Mouse (Mus musculus): Measurements from ENCODE around the gene Sh2b1. TPM values are rescaled to one million over a fixed set of nuclear protein-coding genes. Genes with fewer than 3 reads are reported as not detected.
"Not testable (repeated sequence)": the region's sequence is repeated elsewhere in the genome, so short reads cannot be mapped to it uniquely, and the experiment has no call there.

Gene Sh2b1
- polyA plus RNA-seq, 1 experiment from 2014 or later: 43.2 TPM

DNA sequence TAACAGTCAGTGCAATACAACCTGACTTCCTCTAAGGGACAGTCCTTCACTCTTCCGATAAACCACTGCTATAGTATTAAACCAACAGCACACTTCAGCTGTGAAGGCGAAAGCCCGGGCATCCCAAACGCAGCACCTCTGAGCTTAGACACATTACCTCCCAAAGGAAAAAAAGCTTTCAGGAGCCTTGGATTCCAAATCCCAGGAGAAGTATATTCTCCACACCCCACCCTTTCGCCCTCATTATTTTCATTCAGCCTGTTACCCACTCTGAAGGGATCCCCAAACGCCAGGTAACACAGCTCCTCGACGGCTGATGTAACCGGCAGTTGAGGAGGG, 26.4 kb upstream of the Sh2b1 start:
- H3K27ac ChIP-seq (ENCODE audit: poor library complexity, severe bottlenecking): peak overlapping the region; percentile 100
- H3K9ac ChIP-seq: peak overlapping the region; percentile 100
- H3K9me3 ChIP-seq (replicated peaks): no peaks in the 10 kb centered on the region
- H3K4me1 ChIP-seq (replicated peaks): peaks cover 13% of the 10 kb centered on the region
- peaks cover 46% of the 10 kb centered on the region for H3K36me3 ChIP-seq
- ATAC-seq (ENCODE audit: insufficient number of reproducible peaks, low FRiP score): no peak
- H3K4me3 ChIP-seq: peak overlapping the region; percentile 99
- H3K27me3 ChIP-seq (replicated peaks): no peaks in the 10 kb centered on the region
- WGBS: 4% methylated on average over 9 of the region's 9 CpGs
- peak overlapping the region; percentile 83 for H3K4me2 ChIP-seq

DNA sequence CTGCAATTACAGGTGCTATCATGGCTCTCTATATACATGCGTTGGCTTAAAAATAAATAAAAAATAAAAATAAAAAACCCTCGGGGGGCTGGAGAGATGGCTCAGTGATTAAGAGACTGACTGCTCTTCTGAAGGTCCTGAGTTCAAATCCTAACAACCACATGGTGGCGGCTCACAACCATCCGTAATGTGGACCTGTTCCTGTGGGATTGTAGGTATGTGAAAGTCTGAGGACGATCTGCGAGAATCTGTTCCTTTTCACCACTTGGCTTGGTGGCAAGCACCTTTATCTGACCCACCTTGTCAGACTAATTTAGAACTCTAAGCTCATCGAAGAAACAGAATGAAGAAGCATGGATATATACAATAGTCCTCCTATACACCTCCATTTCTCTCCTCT, 24.2 kb upstream of the Sh2b1 start:
- H3K9ac ChIP-seq: no peak overlapping the region

DNA sequence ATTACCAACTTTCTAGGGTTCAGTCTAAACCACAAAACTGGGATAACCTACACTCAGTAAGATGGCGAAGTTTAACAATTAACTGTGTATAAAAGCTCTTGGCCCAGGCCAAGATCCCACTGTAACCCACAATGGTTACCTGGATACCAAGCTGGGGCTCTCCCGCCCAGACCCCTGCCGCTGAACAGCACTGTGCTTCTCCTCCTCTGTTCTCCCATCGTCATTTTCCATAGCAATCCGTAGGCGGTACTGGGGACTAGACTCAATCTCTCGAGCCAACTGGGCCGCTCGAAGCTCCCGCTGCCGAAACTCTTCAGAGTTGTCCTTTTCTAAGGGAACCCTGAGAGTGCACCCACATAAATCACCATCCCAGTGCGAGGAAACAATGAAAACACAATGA, 22.7 kb upstream of the Sh2b1 start:
- Histone ChIP-seq H3K36me3 (peaks cover 83% of the 10 kb centered on the region), H3K4me3 (no peak overlapping the region), H3K9me3 (replicated peaks) (no peaks in the 10 kb centered on the region), H3K27me3 (replicated peaks) (no peaks in the 10 kb centered on the region), H3K27ac (ENCODE audit: poor library complexity, severe bottlenecking) (no peak overlapping the region), H3K4me1 (replicated peaks) (peaks cover 8% of the 10 kb centered on the region), H3K4me2 (no peak overlapping the region), H3K9ac (no peak overlapping the region)
- no peak for ATAC-seq (ENCODE audit: insufficient number of reproducible peaks, low FRiP score)
- 94% methylated on average over 12 of the region's 12 CpGs for WGBS

More for the DNA sequence above, 24.2 kb upstream of the Sh2b1 start:
- Histone ChIP-seq H3K9me3 (replicated peaks) (no peaks in the 10 kb centered on the region), H3K36me3 (peaks cover 69% of the 10 kb centered on the region), H3K27me3 (replicated peaks) (no peaks in the 10 kb centered on the region), H3K27ac (ENCODE audit: poor library complexity, severe bottlenecking) (no peak overlapping the region), H3K4me3 (no peak overlapping the region), H3K4me2 (no peak overlapping the region), H3K4me1 (replicated peaks) (peaks cover 13% of the 10 kb centered on the region)
- no peak for ATAC-seq (ENCODE audit: insufficient number of reproducible peaks, low FRiP score)
- 93% methylated on average over 7 of the region's 7 CpGs for WGBS

DNA sequence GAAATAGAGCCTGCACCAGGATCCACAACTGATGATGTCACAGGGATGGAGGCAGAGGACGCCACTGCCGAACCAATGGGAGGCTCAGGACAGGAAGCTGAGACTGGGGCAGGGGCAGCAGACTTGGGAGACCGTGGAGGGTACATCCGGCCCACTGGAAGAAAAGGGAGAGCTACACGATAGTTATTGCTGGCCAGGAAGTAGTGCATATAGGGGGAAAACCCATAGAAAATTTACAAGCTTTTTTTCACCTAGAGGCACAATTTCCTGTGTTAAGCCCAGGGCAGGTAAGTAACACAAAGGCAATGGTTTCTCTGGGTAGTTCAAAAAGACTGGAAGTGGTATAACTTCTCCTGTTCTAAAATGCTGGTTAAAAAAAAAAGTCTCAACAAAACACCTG, 21.3 kb upstream of the Sh2b1 start:
- no peak overlapping the region for H3K4me3 ChIP-seq
- no peak for ATAC-seq (ENCODE audit: insufficient number of reproducible peaks, low FRiP score)

DNA sequence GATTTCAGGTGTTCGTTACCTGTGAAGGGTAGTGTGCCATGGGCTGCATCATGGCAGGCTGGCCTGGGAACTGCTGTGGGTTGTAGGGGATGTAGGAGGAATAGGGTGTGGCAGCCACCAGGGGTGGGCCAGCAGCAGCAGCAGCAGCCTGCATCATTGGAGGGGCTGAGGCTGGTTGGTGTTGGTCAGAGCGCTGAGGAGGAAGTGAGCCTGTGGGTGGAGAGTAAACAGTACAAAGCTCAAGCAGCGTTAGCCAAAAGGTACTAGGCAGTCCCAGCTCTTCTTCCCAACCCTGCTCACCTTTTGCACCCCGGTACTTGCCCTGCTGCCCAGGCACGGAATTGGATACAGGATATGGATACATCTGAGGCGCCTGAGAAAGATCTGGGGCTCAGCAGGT, 18.9 kb upstream of the Sh2b1 start:
- no peaks in the 10 kb centered on the region for H3K4me1 ChIP-seq (replicated peaks)
- no peaks in the 10 kb centered on the region for H3K27me3 ChIP-seq (replicated peaks)
- no peak overlapping the region for H3K4me3 ChIP-seq
- no peaks in the 10 kb centered on the region for H3K9me3 ChIP-seq (replicated peaks)
- no peak overlapping the region for H3K27ac ChIP-seq (ENCODE audit: poor library complexity, severe bottlenecking)
- no peak for ATAC-seq (ENCODE audit: insufficient number of reproducible peaks, low FRiP score)
- H3K9ac ChIP-seq: no peak overlapping the region
- H3K4me2 ChIP-seq: no peak overlapping the region
- peaks cover 96% of the 10 kb centered on the region for H3K36me3 ChIP-seq
- WGBS: 92% methylated on average over 6 of the region's 6 CpGs

More for the DNA sequence above, 21.3 kb upstream of the Sh2b1 start:
- Histone ChIP-seq H3K9ac (no peak overlapping the region), H3K36me3 (peaks cover 96% of the 10 kb centered on the region), H3K4me1 (replicated peaks) (peaks cover 8% of the 10 kb centered on the region), H3K9me3 (replicated peaks) (no peaks in the 10 kb centered on the region), H3K4me2 (no peak overlapping the region), H3K27ac (ENCODE audit: poor library complexity, severe bottlenecking) (no peak overlapping the region), H3K27me3 (replicated peaks) (no peaks in the 10 kb centered on the region)
- 91% methylated on average over 5 of the region's 5 CpGs for WGBS

DNA sequence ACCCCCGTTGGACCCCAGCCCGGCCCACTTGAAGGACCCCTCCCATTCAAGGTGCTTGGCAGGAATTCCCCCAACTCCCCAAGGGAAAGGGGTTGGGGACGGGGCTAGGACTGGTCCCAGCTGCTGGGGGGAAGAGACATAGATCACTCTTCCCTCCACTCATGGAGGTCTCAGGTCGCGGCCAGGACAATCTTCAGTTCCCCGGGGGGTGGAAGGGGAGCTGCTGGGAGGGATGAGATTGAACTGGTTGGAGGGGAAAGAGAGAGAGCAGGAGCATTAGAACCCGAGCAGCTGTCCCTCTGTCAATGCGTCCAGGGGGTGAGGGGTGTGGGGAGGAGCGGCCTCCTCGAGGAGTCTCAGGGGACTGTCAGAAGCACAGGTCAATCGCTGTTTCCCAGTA, 16.7 kb upstream of the Sh2b1 start:
- Histone ChIP-seq H3K9me3 (replicated peaks) (no peaks in the 10 kb centered on the region), H3K4me2 (no peak overlapping the region), H3K4me1 (replicated peaks) (peaks cover 10% of the 10 kb centered on the region), H3K27ac (ENCODE audit: poor library complexity, severe bottlenecking) (no peak overlapping the region), H3K27me3 (replicated peaks) (no peaks in the 10 kb centered on the region), H3K9ac (no peak overlapping the region), H3K4me3 (no peak overlapping the region), H3K36me3 (peaks cover 83% of the 10 kb centered on the region)
- WGBS: 63% methylated on average over 11 of the region's 11 CpGs
- no peak for ATAC-seq (ENCODE audit: insufficient number of reproducible peaks, low FRiP score)

DNA sequence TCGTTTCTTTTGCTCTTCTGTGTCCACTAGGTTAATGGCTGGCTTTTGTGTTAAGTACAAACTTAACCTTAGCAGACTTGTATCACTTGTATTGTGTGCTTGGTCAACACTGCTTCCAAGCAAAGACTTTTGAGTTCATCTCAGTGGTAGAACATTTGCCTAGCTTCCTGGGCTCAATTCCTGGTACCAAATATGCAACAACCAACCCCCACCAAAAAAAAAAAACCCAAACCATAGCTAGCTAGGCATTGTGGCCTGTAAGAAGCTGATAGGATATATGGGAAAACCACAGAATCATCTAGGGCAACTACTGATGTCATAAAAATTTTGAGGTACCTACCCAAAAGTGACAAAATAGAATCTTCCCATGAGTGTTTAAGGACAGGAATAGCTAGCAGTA, 15.8 kb upstream of the Sh2b1 start:
- WGBS: 85% methylated on average over 1 of the region's 1 CpGs
- no peak overlapping the region for H3K4me2 ChIP-seq
- no peak overlapping the region for H3K4me3 ChIP-seq
- H3K4me1 ChIP-seq (replicated peaks): peaks cover 13% of the 10 kb centered on the region
- ATAC-seq (ENCODE audit: insufficient number of reproducible peaks, low FRiP score): no peak
- no peaks in the 10 kb centered on the region for H3K9me3 ChIP-seq (replicated peaks)
- H3K9ac ChIP-seq: no peak overlapping the region
- no peaks in the 10 kb centered on the region for H3K27me3 ChIP-seq (replicated peaks)
- H3K27ac ChIP-seq (ENCODE audit: poor library complexity, severe bottlenecking): no peak overlapping the region
- H3K36me3 ChIP-seq: peaks cover 74% of the 10 kb centered on the region

DNA sequence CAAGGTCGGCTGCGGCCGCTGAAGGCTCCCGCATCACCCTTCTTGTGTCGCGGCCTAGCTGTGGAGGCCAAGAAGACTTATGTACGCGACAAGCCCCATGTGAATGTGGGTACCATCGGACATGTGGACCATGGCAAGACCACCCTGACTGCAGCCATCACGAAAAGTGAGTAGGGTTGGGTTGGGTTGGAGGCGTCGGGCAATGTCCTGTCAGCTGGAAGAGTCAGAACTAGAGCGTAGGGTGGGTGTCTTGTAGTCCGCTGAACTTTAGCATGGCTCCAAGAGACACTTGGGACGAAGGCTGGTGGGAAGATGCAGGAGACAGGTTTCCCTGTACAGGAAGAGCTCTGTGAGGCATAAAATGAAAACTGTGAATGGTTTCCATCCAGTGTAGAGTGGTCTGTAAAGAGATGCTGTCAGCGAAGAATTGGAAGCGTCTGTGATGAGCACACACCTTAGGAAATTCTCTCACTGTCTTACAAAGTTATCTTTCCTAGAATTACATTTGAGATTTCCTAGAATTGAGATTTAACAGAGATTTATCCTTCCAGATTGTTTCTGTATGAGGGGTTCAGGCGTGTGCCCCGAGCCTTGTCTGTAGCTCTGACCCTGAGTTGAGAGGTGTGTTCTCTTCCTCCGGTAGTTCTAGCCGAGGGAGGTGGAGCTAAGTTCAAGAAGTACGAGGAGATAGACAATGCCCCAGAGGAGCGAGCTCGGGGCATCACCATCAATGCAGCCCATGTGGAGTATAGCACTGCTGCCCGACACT, 12.6 kb upstream of the Sh2b1 start:
- peak overlapping the region; percentile 62; the same call in 1 of the 2 replicates for H3K27ac ChIP-seq (ENCODE audit: poor library complexity, severe bottlenecking)
- WGBS: 11% methylated on average over 25 of the region's 25 CpGs

DNA sequence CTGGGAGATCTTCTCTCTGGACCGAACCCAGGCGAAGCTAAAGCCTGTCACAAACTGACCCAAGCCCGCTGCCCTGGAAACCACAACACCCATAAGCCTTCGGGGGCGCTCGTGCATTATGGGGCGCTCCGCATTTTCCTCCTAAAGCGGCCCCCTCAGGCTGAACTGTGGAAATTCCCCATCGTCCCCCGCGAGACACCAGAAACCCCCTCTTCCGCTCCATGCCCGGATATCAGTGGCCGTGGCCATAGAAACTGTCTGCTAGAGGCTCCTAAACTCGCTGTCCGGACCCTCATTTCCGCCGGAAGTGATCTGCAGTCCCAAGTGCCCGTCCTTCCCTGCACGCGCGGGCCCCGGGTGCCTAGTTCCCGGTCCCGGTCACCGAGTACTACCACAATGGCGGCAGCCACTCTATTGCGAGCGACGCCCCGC, 11.8 kb upstream of the Sh2b1 start, which contains the start of gene Tufm:
Gene Tufm, plus strand, starts transcription at position 310 of the 432 bp plus-strand sequence.
- WGBS: under 1% methylated on average over 32 of the region's 32 CpGs
- H3K27me3 ChIP-seq (replicated peaks): no peaks in the 10 kb centered on the region
- peaks cover 13% of the 10 kb centered on the region for H3K4me1 ChIP-seq (replicated peaks)
- H3K9ac ChIP-seq: peak within 1 kb of the TSS; percentile 87
- peak within 1 kb of the TSS; percentile 99 for H3K4me2 ChIP-seq
- no peaks in the 10 kb centered on the region for H3K9me3 ChIP-seq (replicated peaks)
- H3K4me3 ChIP-seq: peak within 1 kb of the TSS; percentile 85
- H3K36me3 ChIP-seq: peaks cover 34% of the 10 kb centered on the region
- ATAC-seq (ENCODE audit: insufficient number of reproducible peaks, low FRiP score): peak; percentile 86
- H3K27ac ChIP-seq (ENCODE audit: poor library complexity, severe bottlenecking): peak within 1 kb of the TSS; percentile 73

More for the DNA sequence above, 12.6 kb upstream of the Sh2b1 start:
- not testable (repeated sequence) for H3K27me3 ChIP-seq (replicated peaks); H3K9me3 ChIP-seq (replicated peaks)
- Histone ChIP-seq H3K36me3 (peaks cover 42% of the 10 kb centered on the region), H3K9ac (peak overlapping the region; percentile 87), H3K4me1 (replicated peaks) (peaks cover 13% of the 10 kb centered on the region), H3K4me2 (peak overlapping the region; percentile 99), H3K4me3 (peak overlapping the region; percentile 85)
- 0 out of 2 replicates have a peak, but pooled peaks have one; percentile 6 for ATAC-seq (ENCODE audit: insufficient number of reproducible peaks, low FRiP score)

DNA sequence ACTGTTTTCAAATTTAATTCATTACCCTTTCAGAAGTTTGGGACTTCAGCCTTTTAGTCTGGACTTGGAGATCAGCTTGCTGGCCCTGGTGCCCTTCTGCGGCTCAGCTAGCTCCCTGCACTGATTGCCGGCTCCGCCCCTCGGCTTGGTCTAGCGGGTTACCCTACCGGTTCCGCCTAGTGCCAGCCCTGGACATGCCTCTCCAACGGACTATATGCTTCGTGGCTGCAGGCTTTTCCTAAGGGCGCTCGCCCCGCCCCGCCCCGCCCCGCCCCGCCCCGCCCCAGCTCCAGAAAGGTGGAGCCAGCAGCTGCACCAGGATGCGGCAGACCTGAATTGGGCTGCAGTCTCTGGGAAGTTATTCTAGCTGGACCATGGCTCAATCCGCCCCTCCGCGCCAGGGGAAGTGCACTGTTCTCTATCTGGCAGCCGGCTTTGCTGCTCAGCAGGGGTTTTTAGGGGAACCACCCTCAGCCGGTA, 7.2 kb upstream of the Sh2b1 start:
- under 1% methylated on average over 23 of the region's 23 CpGs for WGBS
- Histone ChIP-seq H3K4me2 (peak overlapping the region; percentile 73), H3K9ac (peak overlapping the region; percentile 54), H3K4me3 (peak overlapping the region; percentile 40), H3K9me3 (replicated peaks) (no peaks in the 10 kb centered on the region), H3K36me3 (no peaks in the 10 kb centered on the region), H3K27me3 (replicated peaks) (no peaks in the 10 kb centered on the region), H3K27ac (ENCODE audit: poor library complexity, severe bottlenecking) (peak overlapping the region; percentile 62), H3K4me1 (replicated peaks) (0 out of 2 replicates have a peak, but pooled peaks cover 2% of the 10 kb centered on the region)
- peak; percentile 86 for ATAC-seq (ENCODE audit: insufficient number of reproducible peaks, low FRiP score)

DNA sequence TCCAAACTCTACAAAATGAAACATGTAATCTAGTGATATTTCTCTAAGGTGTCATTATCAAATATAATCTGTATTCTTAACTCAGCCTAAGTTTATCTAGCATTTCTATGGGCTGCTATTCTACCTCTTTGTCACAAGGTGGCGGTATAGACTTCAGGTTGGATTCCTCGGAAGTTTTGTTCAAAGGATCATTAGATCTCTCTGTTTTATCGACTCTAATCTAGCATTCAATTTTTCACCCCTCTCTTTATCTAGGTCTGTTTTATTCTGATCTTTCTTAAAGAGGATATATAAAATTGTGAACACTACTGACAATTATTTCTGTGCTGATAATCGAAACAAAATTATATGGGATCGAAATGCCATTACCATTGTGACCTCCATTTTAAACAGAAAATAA, 6.5 kb upstream of the Sh2b1 start:
- no peak for ATAC-seq (ENCODE audit: insufficient number of reproducible peaks, low FRiP score)
- Histone ChIP-seq H3K27ac (ENCODE audit: poor library complexity, severe bottlenecking) (no peak overlapping the region), H3K9me3 (replicated peaks) (no peaks in the 10 kb centered on the region), H3K27me3 (replicated peaks) (no peaks in the 10 kb centered on the region), H3K4me1 (replicated peaks) (0 out of 2 replicates have a peak, but pooled peaks cover 2% of the 10 kb centered on the region), H3K9ac (no peak overlapping the region), H3K36me3 (no peaks in the 10 kb centered on the region), H3K4me2 (no peak overlapping the region), H3K4me3 (no peak overlapping the region)
- WGBS: 17% methylated on average over 5 of the region's 5 CpGs
